Mouse (Mus musculus) c-Kit-negative CD71-positive TER-119-positive erythroid progenitor cells, embryonic 14.5 days (primary cell): ENCODE measurements around the gene Rbms2.
"Not testable (repeated sequence)": the region's sequence is repeated elsewhere in the genome, so short reads cannot be mapped to it uniquely, and the experiment has no call there.

ENCODE experiments used
- DNase-seq: peaks from one replicate; pipeline ENCODE4 v3.0.0-alpha.2; 2013; ENCODE audit warnings: low read depth, low spot score

Gene Rbms2

DNA sequence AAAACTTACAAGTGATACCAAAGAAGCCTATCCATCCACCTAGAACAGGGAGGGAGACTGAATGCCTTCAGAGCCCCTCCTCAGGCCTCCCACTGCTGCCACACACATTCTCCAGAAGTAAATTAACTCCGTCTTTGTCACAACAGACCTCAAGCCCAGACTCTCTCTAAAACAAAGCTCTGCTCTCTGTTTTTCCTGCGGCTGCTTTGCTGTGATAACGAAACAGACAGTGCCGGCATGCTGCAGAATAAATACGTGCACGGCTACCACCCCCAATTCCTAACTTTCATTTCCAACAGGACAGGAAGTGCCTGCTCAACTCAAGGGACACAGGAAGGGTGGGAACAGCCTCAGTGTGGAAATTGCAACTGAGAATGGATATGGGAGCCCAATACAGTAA lies at the start of gene Rbms2:
Gene Rbms2 (minus strand): TSS at position 309 of the 400 bp plus-strand sequence.
- no peak for DNase-seq

DNA sequence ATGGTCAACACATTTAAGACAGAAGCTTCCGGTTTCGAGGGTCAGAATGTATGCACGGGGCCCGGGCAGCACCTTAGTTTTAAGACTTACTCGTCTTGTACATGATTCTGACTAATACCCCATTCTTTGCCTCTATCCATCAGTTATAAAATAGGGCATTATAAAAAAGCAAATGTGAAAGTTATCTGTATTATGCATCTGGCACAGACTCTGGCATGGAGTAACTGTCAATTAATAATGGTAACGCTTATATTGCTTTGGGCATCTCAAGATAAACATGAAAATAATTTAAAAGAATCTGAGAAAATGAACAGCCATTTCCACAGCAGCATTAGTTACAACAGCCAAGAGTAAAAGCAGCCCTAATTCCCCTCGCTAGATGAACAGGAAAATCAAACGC lies 47.9 kb upstream of the Rbms2 start:
- DNase-seq = no peak

DNA sequence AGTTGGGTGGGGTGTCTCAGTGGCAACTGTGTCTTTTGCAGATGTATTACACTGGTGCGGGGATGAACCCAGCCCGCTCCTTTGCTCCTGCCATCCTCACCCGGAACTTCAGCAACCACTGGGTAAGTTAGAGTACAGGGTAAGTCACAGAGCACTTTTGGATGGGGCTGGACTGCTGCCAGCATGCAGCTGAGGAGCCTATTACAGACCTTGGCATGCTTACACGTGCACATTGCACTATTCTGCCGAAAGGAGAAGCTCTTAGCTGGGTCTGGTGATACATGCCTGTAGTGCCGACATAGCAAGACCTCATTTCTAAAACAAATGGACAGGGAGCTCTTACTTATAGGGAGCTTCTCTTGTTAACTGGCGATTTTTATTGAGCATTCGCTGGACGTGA lies 47.5 kb upstream of the Rbms2 start:
- DNase-seq = no peak

DNA sequence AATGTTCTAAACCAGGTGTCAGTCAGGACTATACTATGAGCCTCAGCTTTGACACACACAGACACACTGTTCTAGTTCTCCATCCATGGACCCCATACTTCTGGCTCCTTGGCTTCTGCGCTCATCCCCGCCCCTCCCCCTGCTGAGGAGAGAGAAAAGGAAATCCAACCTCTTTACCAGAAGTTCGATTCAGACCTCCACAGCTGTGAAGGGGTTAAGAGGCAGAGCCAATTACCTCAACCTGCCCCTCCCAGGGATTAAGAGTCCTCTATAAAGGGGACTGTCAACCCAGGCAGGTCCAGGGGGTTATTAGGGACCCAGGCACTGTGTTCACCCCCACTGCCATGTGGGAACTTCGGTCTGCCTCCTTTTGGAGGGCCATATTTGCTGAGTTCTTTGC lies 45.4 kb upstream of the Rbms2 start, which contains the start of gene Mip:
Gene Mip (plus strand): TSS at position 301 of the 400 bp plus-strand sequence.
- no peak for DNase-seq

- DNase-seq = no peak
Observed at GRCm38 (mm10) chr10:128225064-128225463, 45.0 kb upstream of the Rbms2 start.

DNA sequence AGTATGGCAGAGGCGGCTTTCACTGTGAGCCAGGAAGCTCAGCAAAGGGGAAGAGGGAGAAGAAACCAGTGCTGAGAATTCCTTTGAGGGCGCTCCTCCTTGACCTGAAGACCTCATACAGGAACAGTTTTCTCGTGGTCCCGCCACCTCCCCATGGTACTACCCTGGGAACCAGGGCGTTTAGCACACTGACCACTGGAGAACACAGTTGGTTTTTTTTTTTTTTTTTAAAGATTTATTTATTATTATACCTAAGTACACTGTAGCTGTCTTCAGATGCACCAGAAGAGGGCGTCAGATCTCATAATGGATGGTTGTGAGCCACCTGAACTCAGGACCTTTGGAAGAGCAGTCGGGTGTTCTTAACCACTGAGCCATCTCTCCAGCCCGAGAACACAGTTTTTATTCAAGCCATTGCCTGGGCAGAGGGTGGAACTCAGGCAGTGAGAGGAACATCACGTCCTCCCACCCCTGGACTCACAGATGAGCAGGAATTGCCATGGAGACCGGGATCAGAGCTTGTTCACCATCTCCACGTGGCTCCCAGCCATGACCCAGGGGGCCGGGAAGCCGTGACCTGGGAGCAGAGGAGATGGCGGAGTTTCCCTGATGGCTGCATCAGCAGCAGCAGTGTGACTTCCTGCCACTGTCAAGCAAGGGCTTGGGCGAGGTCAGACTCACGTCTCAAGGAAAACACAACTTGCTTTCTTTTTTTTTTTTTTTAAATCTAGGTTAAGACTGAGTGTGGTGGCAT lies 41.6 kb upstream of the Rbms2 start:
- DNase-seq = no peak

DNA sequence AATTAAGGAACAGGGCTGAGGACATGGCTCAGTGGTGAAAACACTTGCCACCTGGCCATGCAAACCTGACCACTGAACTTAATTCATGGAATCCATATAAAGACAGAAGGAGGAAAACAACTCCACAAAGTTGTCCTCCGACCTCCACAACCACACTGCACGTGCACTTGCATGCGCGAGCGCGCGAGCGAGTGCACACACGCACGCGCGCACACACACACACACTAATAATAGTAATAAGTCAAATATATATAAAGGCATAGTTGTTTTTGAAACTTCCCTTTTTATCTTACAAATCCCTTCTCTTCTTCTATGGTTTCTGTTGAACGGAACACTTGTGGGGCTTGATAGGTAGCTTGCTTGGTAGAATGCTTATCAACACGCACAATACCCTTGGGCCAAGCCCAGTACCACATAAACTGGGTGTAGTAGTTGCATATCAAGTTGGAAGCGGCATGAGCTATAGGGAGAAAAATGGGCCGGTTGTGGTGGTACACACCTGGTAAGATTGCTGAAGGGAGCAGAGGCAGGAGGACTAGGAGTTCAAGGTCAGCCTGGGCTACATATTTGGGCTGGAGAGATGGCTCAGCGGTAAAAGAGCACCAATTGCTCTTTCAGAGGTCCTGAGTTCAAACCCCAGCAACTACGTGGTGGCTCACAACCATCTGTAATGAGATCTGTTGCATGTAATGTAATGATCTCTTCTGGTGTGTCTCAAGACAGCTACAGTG lies 38.5 kb upstream of the Rbms2 start:
- DNase-seq = no peak

DNA sequence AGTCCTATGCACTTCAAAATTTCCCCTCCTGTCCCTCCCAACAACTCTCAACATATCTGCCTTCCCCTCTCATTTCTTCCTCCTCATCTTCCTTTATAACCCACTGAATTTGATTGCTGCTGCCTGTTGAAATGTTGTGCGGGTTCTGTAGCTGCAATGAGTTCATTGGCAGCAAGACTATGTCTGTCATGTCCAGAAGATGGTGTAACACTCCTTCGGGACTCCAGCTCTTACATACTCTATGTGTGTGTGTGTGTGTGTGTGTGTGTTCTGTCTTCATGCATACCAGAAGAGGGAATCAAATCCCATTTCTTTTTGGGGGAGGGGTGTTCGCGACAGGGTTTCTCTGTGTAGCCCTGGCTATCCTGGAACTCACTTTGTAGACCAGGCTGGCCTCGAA lies 34.9 kb upstream of the Rbms2 start:
- DNase-seq = no peak

DNA sequence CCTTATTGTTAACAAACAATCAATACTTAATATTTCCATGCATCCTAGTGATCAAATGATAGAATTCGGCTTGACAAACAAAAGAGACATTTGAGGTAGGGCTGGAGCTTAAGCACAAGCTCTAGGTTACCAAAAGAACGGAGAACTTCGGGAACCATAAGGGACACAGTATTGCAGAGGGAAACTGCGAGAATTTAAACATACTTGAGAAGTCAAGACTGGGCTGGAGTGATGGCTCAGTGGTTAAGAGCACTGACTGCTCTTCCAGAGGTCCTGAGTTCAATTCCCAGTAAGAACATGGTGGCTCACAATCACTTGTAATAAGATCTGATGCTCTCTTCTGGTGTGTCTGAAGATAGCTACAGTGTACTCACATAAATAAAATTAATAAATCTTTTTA lies 34.0 kb upstream of the Rbms2 start:
- DNase-seq = not testable (repeated sequence)

- peak; percentile 55 for DNase-seq
Observed at GRCm38 (mm10) chr10:128212871-128213323, 32.8 kb upstream of the Rbms2 start.

DNA sequence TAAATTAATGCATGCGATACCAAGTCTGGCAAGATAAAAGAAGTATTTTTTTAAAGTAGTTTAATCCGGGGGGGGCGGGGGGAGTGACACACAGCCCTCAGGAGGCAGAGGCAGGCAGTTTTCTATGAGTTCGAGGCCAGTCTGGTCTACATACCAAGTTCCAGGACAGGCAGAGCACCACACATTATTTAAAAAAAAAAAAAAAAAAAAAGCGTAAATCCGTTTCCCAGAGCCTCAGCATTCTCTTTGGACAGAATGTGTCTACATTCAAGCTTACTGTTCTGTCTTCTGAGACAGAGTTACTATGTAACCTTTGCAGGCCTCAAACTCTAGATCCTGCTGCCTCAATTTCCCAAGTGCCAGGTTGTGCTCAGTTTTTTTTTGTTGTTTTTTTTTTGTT lies 32.1 kb upstream of the Rbms2 start:
- no peak for DNase-seq

DNA sequence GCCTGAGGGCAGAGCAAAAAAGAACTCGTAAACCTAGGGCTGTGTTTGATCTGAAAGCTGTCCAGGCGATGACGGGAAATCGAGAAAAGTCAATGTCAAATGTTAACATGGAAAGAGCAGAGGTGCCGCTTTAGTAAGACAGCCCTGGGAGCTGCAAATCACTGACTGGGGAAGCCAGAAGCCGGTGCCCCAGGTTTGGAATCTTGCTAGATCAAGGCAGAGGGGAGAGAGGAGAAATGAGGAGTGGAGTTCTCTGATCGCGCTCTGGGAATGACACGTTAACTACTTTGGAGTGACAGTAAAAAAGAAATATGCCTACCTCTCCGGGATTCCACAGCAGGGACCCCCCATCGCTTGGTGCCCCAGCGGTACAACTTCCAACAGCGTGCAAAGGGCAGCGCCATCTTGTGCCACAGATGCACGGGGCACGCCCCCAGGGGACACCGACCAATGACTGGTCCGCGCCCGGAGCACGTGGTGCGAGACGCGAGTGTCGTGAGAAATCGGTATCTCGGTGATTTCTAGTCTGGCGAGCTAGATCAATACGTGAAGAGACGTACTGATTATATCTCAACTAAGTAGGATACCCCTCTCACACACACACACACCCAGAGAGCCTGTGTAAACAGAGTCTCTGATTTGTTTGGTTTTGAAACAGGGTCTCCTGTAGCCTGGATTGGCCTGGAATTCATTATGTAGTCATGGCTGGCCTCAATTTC lies 31.5 kb upstream of the Rbms2 start, which contains the start of gene Spryd4:
Gene Spryd4 (minus strand): TSS at position 418 of the 719 bp plus-strand sequence.
- DNase-seq = peak; percentile 79

DNA sequence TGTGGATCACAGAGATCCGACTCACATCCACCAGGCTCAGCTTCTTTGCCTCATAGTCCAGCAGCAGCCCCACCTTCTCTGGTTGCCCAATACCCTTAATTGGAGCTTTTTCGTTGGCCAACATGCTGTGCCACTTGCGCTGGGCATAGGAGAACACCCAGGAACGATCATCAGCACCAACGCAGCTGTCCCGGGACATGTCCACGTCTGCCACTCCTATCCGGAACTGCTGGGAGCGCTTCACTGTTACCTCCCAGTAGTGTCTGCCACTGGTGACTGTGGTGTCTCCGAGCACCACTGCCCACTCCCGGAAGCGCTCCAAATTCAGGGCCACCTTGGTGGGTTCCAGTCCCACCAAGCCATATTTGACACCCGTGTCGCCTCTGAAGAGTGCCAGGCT lies 30.9 kb upstream of the Rbms2 start:
- no peak for DNase-seq

DNA sequence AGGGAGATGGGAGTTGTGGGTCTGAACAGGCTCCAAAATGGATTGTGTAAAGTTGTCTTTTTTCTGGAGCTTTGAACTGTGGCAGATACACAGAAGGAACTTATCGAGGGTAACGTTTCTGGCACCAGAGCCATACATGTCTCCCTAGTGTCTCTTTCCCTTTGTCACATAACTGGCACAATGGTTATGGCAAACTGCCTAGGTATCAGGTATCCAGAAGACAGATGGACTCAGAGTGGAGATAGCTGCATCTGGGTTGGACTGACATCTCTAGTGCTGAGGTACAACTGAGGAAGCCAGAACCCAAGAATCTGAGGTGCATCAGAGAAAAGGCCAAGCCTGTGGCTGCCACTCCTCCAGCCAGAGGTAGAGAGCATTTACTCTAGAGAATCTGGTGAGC lies 30.0 kb upstream of the Rbms2 start:
- DNase-seq = no peak

DNA sequence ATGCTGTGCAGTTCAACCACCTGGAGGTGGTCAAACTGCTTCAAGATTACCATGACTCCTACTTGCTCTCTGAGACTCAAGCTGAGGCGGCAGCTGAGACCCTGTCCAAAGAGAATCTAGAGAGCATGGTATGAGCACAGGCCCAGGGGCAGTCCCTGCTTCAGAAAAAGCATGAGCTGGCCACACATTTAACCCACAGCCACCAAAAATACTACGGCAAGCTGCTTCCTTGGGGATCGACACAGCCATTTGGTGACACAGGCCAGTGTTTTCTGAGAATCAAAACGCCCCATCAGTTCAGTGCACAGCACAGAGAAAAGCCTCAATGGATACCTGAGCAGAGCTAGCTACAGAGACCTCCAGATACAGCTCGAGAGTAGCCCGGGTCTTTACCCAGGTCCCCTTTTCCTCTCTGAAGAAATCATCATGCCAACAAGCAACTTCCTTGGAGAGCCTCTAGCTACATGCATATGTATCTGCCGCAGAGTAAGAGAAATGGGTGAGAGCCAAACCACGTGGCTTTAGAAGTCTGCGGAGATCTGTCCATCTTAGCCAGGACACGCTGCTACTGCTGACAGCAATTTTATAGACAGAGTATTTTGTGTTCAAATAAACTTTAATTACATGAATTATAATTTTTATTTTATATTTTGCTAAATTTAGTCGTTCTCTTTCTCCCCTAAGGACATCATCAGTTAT lies 29.4 kb upstream of the Rbms2 start:
- no peak for DNase-seq

DNA sequence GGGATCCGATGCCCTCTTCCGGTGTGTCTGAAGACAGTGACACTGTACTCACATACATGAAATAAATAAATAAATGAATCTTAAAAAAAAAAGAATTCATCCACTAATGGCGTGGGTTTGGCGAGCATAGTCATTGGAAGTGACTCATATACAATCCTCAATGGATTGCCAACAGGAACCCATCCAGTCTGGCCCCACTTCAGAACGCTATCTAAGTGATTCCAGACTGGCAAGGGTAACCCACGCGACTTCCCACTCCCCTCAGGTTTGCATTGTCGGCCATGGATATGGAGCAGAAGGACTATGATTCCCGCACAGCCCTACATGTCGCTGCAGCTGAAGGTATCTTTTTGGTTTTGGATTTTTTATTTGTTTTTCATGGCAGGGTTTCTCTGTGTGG lies 28.2 kb upstream of the Rbms2 start:
- no peak for DNase-seq

- DNase-seq = no peak
Observed at GRCm38 (mm10) chr10:128204941-128205340, 24.8 kb upstream of the Rbms2 start.

DNA sequence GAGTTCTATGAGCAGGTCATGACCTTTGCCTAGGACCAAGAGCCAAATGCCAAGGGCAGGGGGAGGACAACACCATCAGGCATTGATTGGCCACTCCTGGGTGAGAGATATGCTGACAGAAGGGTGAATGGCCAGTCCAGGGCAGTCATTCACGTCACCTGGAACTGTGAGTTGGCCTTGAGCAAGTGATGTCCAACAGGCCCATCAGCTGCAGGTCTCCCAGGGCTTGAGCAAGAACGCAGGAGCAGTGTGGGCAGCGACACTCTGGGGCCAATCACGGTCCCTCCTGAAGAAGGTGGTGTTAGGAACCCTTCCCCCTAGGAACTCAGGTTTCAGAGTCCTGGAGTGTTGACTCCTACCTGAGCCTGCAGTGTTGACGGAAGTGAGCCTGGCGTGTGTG lies 21.8 kb upstream of the Rbms2 start:
- DNase-seq = no peak

GRCm38 (mm10) chr10:128194551-128195461 lies 14.7 kb upstream of the Rbms2 start:
- DNase-seq = no peak

GRCm38 (mm10) chr10:128194024-128194550 lies 14.0 kb upstream of the Rbms2 start, which contains the start of gene Gls2:
Gene Gls2, plus strand, starts transcription at chr10:128194457.
- peak; percentile 88 for DNase-seq
